Mouse (Mus musculus) MEL (cell line): ENCODE results near the gene Meaf6. TPM values are rescaled to one million over a fixed set of nuclear protein-coding genes. Genes with fewer than 3 reads are reported as not detected.

Source experiments
- DNase-seq: peaks from one replicate; pipeline ENCODE4 v3.0.0; 2011; ENCODE audit warnings: low read depth, low spot score
- H3K27ac ChIP-seq: 2 replicates; pipeline ENCODE4 v1.5.1; 2012; ENCODE audit warnings: low read depth, mild to moderate bottlenecking, control low read depth, low read length, moderate library complexity; ENCODE audit not compliant: control insufficient read depth
- H3K27me3 ChIP-seq, 2 experiments: fragments of 150-350 bp in 1 of 2; sonication (generic) in 1 of 2; 2 replicates each; pipeline ENCODE4 v1.6.1; 2012; ENCODE audit warnings: low read length in 2 of 2, mild to moderate bottlenecking in 2 of 2, improper control_type of control experiment in 1 of 2, moderate library complexity in 1 of 2; ENCODE audit not compliant: insufficient read depth in 2 of 2, control insufficient read depth in 1 of 2
- H3K36me3 ChIP-seq, 2 experiments: 2 replicates each; pipeline ENCODE4 v1.6.1; 2012 to 2014; ENCODE audit warnings: low read length in 2 of 2, improper control_type of control experiment in 1 of 2, inconsistent platforms in 1 of 2, mild to moderate bottlenecking in 1 of 2; ENCODE audit not compliant: insufficient read depth in 2 of 2, control insufficient read depth in 1 of 2
- H3K4me1 ChIP-seq, 2 experiments: fragments of 150-350 bp in 1 of 2; sonication (generic) in 1 of 2; 2 replicates each; pipeline ENCODE4 v1.6.1; 2012; ENCODE audit warnings: low read length in 2 of 2, improper control_type of control experiment in 1 of 2, mild to moderate bottlenecking in 1 of 2; ENCODE audit not compliant: insufficient read depth in 2 of 2, control insufficient read depth in 1 of 2
- H3K4me3 ChIP-seq, 2 experiments: fragments of 150-350 bp in 1 of 2; sonication (generic) in 1 of 2; 2 replicates each; pipeline ENCODE4 v1.5.1; 2012; ENCODE audit warnings: low read depth in 2 of 2, low read length in 2 of 2, mild to moderate bottlenecking in 2 of 2, moderate library complexity in 2 of 2, control low read depth in 1 of 2, improper control_type of control experiment in 1 of 2; ENCODE audit not compliant: control insufficient read depth in 1 of 2, insufficient read depth in 1 of 2
- H3K79me2 ChIP-seq: 2 replicates; pipeline ENCODE4 v1.6.1; 2012; ENCODE audit warnings: mild to moderate bottlenecking, low read length, moderate library complexity; ENCODE audit not compliant: control insufficient read depth, poor library complexity, insufficient read depth
- H3K9ac ChIP-seq: 2 replicates; pipeline ENCODE4 v1.6.1; 2012; ENCODE audit warnings: low read depth, mild to moderate bottlenecking, control low read depth, low read length, moderate library complexity; ENCODE audit not compliant: control insufficient read depth, poor library complexity, severe bottlenecking
- H3K9me3 ChIP-seq: fragments of 150-350 bp; sonication (generic); replicated peaks from 2 replicates; pipeline ENCODE4 v1.6.1; 2012; ENCODE audit warnings: mild to moderate bottlenecking, low read length, improper control_type of control experiment, moderate library complexity; ENCODE audit not compliant: insufficient read depth
- GABPA ChIP-seq: IDR thresholded peaks from 2 replicates; pipeline ENCODE4 v1.6.1; 2012; ENCODE audit warnings: low read depth, mild to moderate bottlenecking, inconsistent platforms, low read length, improper control_type of control experiment, moderate library complexity
- JUND ChIP-seq: IDR thresholded peaks from 2 replicates; pipeline ENCODE4 v1.6.1; 2011; ENCODE audit warnings: low read depth, mild to moderate bottlenecking, improper control_type of control experiment, low read length
- MAFK ChIP-seq: IDR thresholded peaks from 2 replicates; pipeline ENCODE4 v1.6.1; 2011; ENCODE audit warnings: low read depth, mild to moderate bottlenecking, low read length, improper control_type of control experiment, borderline replicate concordance
- MAZ ChIP-seq: IDR thresholded peaks from 2 replicates; pipeline ENCODE4 v1.6.1; 2012; ENCODE audit warnings: low read depth, mild to moderate bottlenecking, inconsistent platforms, low read length, improper control_type of control experiment
- MXI1 ChIP-seq: IDR thresholded peaks from 2 replicates; pipeline ENCODE4 v1.6.1; 2011; ENCODE audit warnings: mild to moderate bottlenecking, low read depth, low read length, improper control_type of control experiment
- NRF1 ChIP-seq: IDR thresholded peaks from 2 replicates; pipeline ENCODE4 v1.6.1; 2014; ENCODE audit warnings: low read depth, mild to moderate bottlenecking, inconsistent platforms, low read length, improper control_type of control experiment, moderate library complexity; ENCODE audit not compliant: poor library complexity, insufficient read depth, severe bottlenecking
- POLR2AphosphoS2 ChIP-seq: IDR thresholded peaks from 2 replicates; pipeline ENCODE4 v1.6.1; 2011; ENCODE audit warnings: low read length, improper control_type of control experiment
- POLR2AphosphoS5 ChIP-seq: IDR thresholded peaks from 2 replicates; pipeline ENCODE4 v1.6.1; 2012; ENCODE audit warnings: low read depth, borderline replicate concordance, mild to moderate bottlenecking, inconsistent platforms, low read length, moderate library complexity, mixed read lengths
- SIN3A ChIP-seq: IDR thresholded peaks from 2 replicates; pipeline ENCODE4 v1.6.1; 2012; ENCODE audit warnings: low read length, improper control_type of control experiment, inconsistent platforms
- SMC3 ChIP-seq: IDR thresholded peaks from 2 replicates; pipeline ENCODE4 v1.6.1; 2011; ENCODE audit warnings: low read depth, low read length, improper control_type of control experiment
- TBP ChIP-seq: IDR thresholded peaks from 2 replicates; pipeline ENCODE4 v1.8.0; 2011; ENCODE audit warnings: low read depth, low read length, improper control_type of control experiment
- TCF12 ChIP-seq: IDR thresholded peaks from 2 replicates; pipeline ENCODE4 v1.6.1; 2014; ENCODE audit warnings: low read depth, mild to moderate bottlenecking, inconsistent platforms, low read length, improper control_type of control experiment, moderate library complexity
- USF1 ChIP-seq: IDR thresholded peaks from 2 replicates; pipeline ENCODE4 v1.6.1; 2014; ENCODE audit warnings: low read depth, mild to moderate bottlenecking, inconsistent platforms, low read length, improper control_type of control experiment, moderate library complexity
- ZC3H11A ChIP-seq: IDR thresholded peaks from 2 replicates; pipeline ENCODE4 v1.6.1; 2012; ENCODE audit warnings: low read depth, mild to moderate bottlenecking, inconsistent platforms, low read length, improper control_type of control experiment
- ZKSCAN1 ChIP-seq: IDR thresholded peaks from 2 replicates; pipeline ENCODE4 v1.6.1; 2012; ENCODE audit warnings: low read depth, mild to moderate bottlenecking, inconsistent platforms, low read length, improper control_type of control experiment, moderate library complexity
- ZMIZ1 ChIP-seq: IDR thresholded peaks from 2 replicates; pipeline ENCODE4 v1.6.1; 2012; ENCODE audit warnings: low read depth, mild to moderate bottlenecking, inconsistent platforms, low read length, improper control_type of control experiment, moderate library complexity
- polyA plus RNA-seq, 2 experiments: library from polyadenylated mRNA; stranded (reverse) in 1 of 2; unstranded in 1 of 2; fragments of >175 nt in 1 of 2; fragments of >200 nt in 1 of 2; gene quantifications; 2 replicates each; pipeline versions ENCODE4 v1.2.1 to v1.2.4; 2012; ENCODE audit warnings: low replicate concordance in 2 of 2, low read depth in 1 of 2; ENCODE audit not compliant: insufficient read length in 2 of 2, insufficient read depth in 1 of 2, missing spikeins in 1 of 2
- total RNA-seq: library from RNA; depleted of rRNA; stranded (reverse); fragments of 300-350 nt; gene quantifications from 2 replicates; pipeline ENCODE4 v1.2.3, GENCODE M21; 2012

The Meaf6 gene
- total and polyA plus RNA-seq, 3 experiments = 34.9 to 46.7 TPM; not detected in 1

DNA sequence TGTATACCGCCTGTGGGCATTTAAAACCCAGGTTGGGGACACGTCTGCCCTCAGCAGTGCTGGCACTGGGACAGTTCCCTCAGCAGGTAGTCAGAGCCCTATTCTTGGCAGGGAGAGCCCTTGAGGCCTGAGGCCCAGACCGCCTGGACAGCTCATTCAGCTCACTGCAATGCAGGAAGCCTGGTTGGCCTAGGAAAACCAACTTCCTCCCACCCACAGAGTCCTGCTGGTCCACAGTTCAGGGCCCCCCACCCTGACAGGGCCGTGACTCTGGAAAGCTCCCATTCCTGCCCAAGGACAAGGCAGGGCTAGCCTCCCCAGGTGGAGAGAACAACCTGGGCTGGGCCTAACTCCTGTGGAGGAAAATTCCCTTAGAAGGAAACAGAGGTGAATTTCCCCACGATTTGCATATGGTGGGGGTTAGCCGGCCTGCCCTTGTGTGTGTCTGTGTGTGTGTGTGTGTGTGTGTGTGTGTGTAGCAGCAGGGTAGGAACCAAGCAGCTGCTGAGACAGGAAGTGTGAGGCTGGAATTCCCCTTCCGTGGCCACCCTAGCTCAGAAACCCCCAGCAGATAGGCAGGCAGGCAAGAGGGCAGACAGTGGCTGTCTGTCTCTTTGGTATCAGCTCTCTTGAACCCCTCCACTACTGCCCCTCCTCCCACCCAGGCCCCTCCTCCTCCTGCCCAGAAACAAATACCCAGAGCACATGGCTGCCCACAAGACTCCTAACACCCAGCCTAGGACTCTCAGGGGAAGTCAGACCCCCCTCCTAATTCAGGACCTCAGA lies 39.7 kb downstream of the Meaf6 start:
- no peak overlapping the region for H3K9ac ChIP-seq

DNA sequence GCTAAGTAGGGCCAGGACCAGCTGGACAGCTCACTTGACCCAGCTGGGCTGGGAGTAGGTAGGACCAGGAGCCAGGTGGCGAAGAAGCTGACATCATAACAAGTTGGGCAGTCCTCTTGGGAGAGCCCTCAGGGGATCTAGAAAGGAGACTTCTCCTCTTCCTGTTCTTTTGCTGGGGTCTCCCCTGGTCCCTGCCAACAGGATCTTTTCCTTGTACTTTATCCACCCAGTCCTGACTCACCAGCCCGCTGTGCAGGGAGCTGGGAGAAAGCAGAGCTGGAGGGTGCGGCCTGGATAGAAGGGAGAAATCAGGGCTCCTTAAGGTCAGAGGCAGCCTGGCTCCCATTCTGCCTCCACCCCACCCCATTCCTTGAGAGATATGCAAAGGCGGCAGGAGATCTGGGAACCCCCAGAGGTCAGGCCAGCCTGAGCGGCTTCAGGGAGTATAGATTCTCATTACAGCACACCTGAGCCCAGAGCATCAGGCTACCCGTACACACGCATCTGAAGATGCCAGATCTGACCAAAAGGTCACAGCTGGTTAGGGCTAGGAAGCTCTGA lies 40.5 kb downstream of the Meaf6 start:
- peaks cover 0 to 4% of the 10 kb centered on the region in 2 experiments; a peak in 1 of 4 replicates for H3K4me1 ChIP-seq
- H3K9me3 ChIP-seq = no peaks in the 10 kb centered on the region
- H3K4me3 ChIP-seq = no peak overlapping the region
- no peak overlapping the region for H3K27ac ChIP-seq
- H3K9ac ChIP-seq = no peak overlapping the region
- no peaks in the 10 kb centered on the region; the same call in 1 of the 2 replicates for H3K79me2 ChIP-seq
- TF ChIP-seq MAZ (no peak), GABPA (no peak), ZMIZ1 (no peak), SIN3A (no peak), POLR2AphosphoS5 (no peak), MXI1 (no peak), JUND (no peak), TBP (no peak), ZC3H11A (no peak), TCF12 (no peak)
- no peaks in the 10 kb centered on the region for H3K27me3 ChIP-seq
- H3K36me3 ChIP-seq = no peaks in the 10 kb centered on the region
- no peak for DNase-seq

More for the DNA sequence above, 39.7 kb downstream of the Meaf6 start:
- TF ChIP-seq NRF1 (no peak), SMC3 (no peak), USF1 (no peak), ZKSCAN1 (no peak), JUND (no peak), MAFK (no peak), POLR2AphosphoS2 (no peak)
- H3K27ac ChIP-seq = no peak overlapping the region
- H3K4me1 ChIP-seq = peaks cover 0 to 4% of the 10 kb centered on the region in 2 experiments; a peak in 1 of 4 replicates
- no peaks in the 10 kb centered on the region; the same call in 1 of the 2 replicates for H3K79me2 ChIP-seq
- H3K27me3 ChIP-seq = no peaks in the 10 kb centered on the region
- no peaks in the 10 kb centered on the region for H3K9me3 ChIP-seq
- H3K36me3 ChIP-seq = no peaks in the 10 kb centered on the region
- no peak overlapping the region for H3K4me3 ChIP-seq
- no peak for DNase-seq
